Mouse (Mus musculus): ENCODE results near the gene Pop5. TPM values are rescaled to one million over a fixed set of nuclear protein-coding genes. Genes with fewer than 3 reads are reported as not detected.

Gene Pop5
- total and polyA plus RNA-seq, 2 experiments = 59.2 to 70.3 TPM

GRCm38 (mm10) chr5:115269969-115270368 is 34.3 kb downstream of the Pop5 start:
- H3K9ac ChIP-seq (ENCODE audit: low read depth, low read length) = no peak overlapping the region

GRCm38 (mm10) chr5:115271931-115272811 is 36.5 kb downstream of the Pop5 start:
- peaks cover 3% of the 10 kb centered on the region; the same call in 1 of the 2 replicates for H3K36me3 ChIP-seq (ENCODE audit: control insufficient read depth, insufficient read depth, low read length)
- peaks cover 26% of the 10 kb centered on the region for H3K4me1 ChIP-seq (ENCODE audit: control insufficient read depth, insufficient read depth, low read length)
- peak; percentile 43 for DNase-seq (ENCODE audit: extremely low read depth, low read depth, low spot score)
- peak overlapping the region; percentile 100 for H3K9ac ChIP-seq (ENCODE audit: low read depth, low read length)
- H3K27ac ChIP-seq (replicated peaks; ENCODE audit: insufficient read depth, low read depth, low read length) = peak overlapping the region; percentile 86
- TF ChIP-seq CTCF (IDR thresholded peaks at IDR 0.05; ENCODE audit: low read depth, low read length) (no peak), POLR2A (IDR thresholded peaks at IDR 0.05; ENCODE audit: extremely low read depth, insufficient read depth, low read length) (no peak)
- WGBS = 1% methylated on average over 76 of the region's 77 CpGs
- no peaks in the 10 kb centered on the region for H3K27me3 ChIP-seq (ENCODE audit: control insufficient read depth, insufficient read depth, low read length)
- H3K79me2 ChIP-seq (ENCODE audit: control insufficient read depth, insufficient read depth, low read length) = peaks cover 39% of the 10 kb centered on the region
- H3K4me3 ChIP-seq (ENCODE audit: insufficient read depth, low read depth, low read length) = peak overlapping the region; percentile 99

More at GRCm38 (mm10) chr5:115269969-115270368, 34.3 kb downstream of the Pop5 start:
- DNase-seq (ENCODE audit: extremely low read depth, low read depth, low spot score) = no peak
- Histone ChIP-seq H3K4me3 (ENCODE audit: insufficient read depth, low read depth, low read length) (no peak overlapping the region), H3K36me3 (ENCODE audit: control insufficient read depth, insufficient read depth, low read length) (peaks cover 3% of the 10 kb centered on the region; the same call in 1 of the 2 replicates), H3K27me3 (ENCODE audit: control insufficient read depth, insufficient read depth, low read length) (no peaks in the 10 kb centered on the region), H3K4me1 (ENCODE audit: control insufficient read depth, insufficient read depth, low read length) (peaks cover 37% of the 10 kb centered on the region), H3K27ac (replicated peaks; ENCODE audit: insufficient read depth, low read depth, low read length) (no peak overlapping the region), H3K79me2 (ENCODE audit: control insufficient read depth, insufficient read depth, low read length) (peaks cover 54% of the 10 kb centered on the region)
- WGBS = 97% methylated on average over 1 of the region's 1 CpGs
- TF ChIP-seq POLR2A (IDR thresholded peaks at IDR 0.05; ENCODE audit: extremely low read depth, insufficient read depth, low read length) = no peak
- no peak for TF ChIP-seq CTCF (IDR thresholded peaks at IDR 0.05; ENCODE audit: low read depth, low read length)

- peaks cover 22% of the 10 kb centered on the region for H3K4me1 ChIP-seq (ENCODE audit: control insufficient read depth, insufficient read depth, low read length)
- peak within 1 kb of the TSS; percentile 99 for H3K4me3 ChIP-seq (ENCODE audit: insufficient read depth, low read depth, low read length)
- H3K36me3 ChIP-seq (ENCODE audit: control insufficient read depth, insufficient read depth, low read length) = peaks cover 3% of the 10 kb centered on the region; the same call in 1 of the 2 replicates
- H3K79me2 ChIP-seq (ENCODE audit: control insufficient read depth, insufficient read depth, low read length) = peaks cover 36% of the 10 kb centered on the region
- WGBS = 12% methylated on average over 26 of the region's 26 CpGs
- peak within 1 kb of the TSS; percentile 86 for H3K27ac ChIP-seq (replicated peaks; ENCODE audit: insufficient read depth, low read depth, low read length)
- no peaks in the 10 kb centered on the region for H3K27me3 ChIP-seq (ENCODE audit: control insufficient read depth, insufficient read depth, low read length)
- TF ChIP-seq POLR2A (IDR thresholded peaks at IDR 0.05; ENCODE audit: extremely low read depth, insufficient read depth, low read length) (peak; percentile 98), CTCF (IDR thresholded peaks at IDR 0.05; ENCODE audit: low read depth, low read length) (no peak)
- H3K9ac ChIP-seq (ENCODE audit: low read depth, low read length) = peak within 1 kb of the TSS; percentile 100
- DNase-seq (ENCODE audit: extremely low read depth, low read depth, low spot score) = peak; percentile 84
These were observed 37.3 kb downstream of the Pop5 start, which contains the start of gene Rnf10 for GRCm38 (mm10) chr5:115272812-115273548. TSS of gene Rnf10 (minus strand) at chr5:115272898.

- H3K9ac ChIP-seq (ENCODE audit: low read depth, low read length) = no peak overlapping the region
- peaks cover 20% of the 10 kb centered on the region for H3K4me1 ChIP-seq (ENCODE audit: control insufficient read depth, insufficient read depth, low read length)
- H3K36me3 ChIP-seq (ENCODE audit: control insufficient read depth, insufficient read depth, low read length) = peaks cover 3% of the 10 kb centered on the region; the same call in 1 of the 2 replicates
- WGBS = 74% methylated on average over 6 of the region's 6 CpGs
- H3K79me2 ChIP-seq (ENCODE audit: control insufficient read depth, insufficient read depth, low read length) = peaks cover 36% of the 10 kb centered on the region
- DNase-seq (ENCODE audit: extremely low read depth, low read depth, low spot score) = no peak
- no peak overlapping the region for H3K4me3 ChIP-seq (ENCODE audit: insufficient read depth, low read depth, low read length)
- H3K27ac ChIP-seq (replicated peaks; ENCODE audit: insufficient read depth, low read depth, low read length) = no peak overlapping the region
- H3K27me3 ChIP-seq (ENCODE audit: control insufficient read depth, insufficient read depth, low read length) = no peaks in the 10 kb centered on the region
- TF ChIP-seq CTCF (IDR thresholded peaks at IDR 0.05; ENCODE audit: low read depth, low read length) = no peak
- no peak for TF ChIP-seq POLR2A (IDR thresholded peaks at IDR 0.05; ENCODE audit: extremely low read depth, insufficient read depth, low read length)
These were observed 38.0 kb downstream of the Pop5 start for GRCm38 (mm10) chr5:115273549-115274135.

GRCm38 (mm10) chr5:115274353-115274752 is 38.7 kb downstream of the Pop5 start:
- H3K27ac ChIP-seq (replicated peaks; ENCODE audit: insufficient read depth, low read depth, low read length) = no peak overlapping the region
- peaks cover 15% of the 10 kb centered on the region for H3K4me1 ChIP-seq (ENCODE audit: control insufficient read depth, insufficient read depth, low read length)

More at GRCm38 (mm10) chr5:115274353-115274752, 38.7 kb downstream of the Pop5 start:
- Histone ChIP-seq H3K79me2 (ENCODE audit: control insufficient read depth, insufficient read depth, low read length) (peaks cover 29% of the 10 kb centered on the region), H3K27me3 (ENCODE audit: control insufficient read depth, insufficient read depth, low read length) (no peaks in the 10 kb centered on the region), H3K4me3 (ENCODE audit: insufficient read depth, low read depth, low read length) (no peak overlapping the region), H3K36me3 (ENCODE audit: control insufficient read depth, insufficient read depth, low read length) (no peaks in the 10 kb centered on the region; the same call in 1 of the 2 replicates), H3K9ac (ENCODE audit: low read depth, low read length) (no peak overlapping the region)
- TF ChIP-seq POLR2A (IDR thresholded peaks at IDR 0.05; ENCODE audit: extremely low read depth, insufficient read depth, low read length) (no peak), CTCF (IDR thresholded peaks at IDR 0.05; ENCODE audit: low read depth, low read length) (no peak)
- 41% methylated on average over 1 of the region's 1 CpGs for WGBS
- DNase-seq (ENCODE audit: extremely low read depth, low read depth, low spot score) = no peak
